Mouse (Mus musculus): Measurements from ENCODE around the gene Tcf19. TPM values are rescaled to one million over a fixed set of nuclear protein-coding genes. Genes with fewer than 3 reads are reported as not detected.
A peak's percentile ranks its signal among the peaks of the same experiment; 100 is the strongest.

The Tcf19 gene
- polyA plus RNA-seq, 1 experiment from 2014 or later, result 62.2 TPM

DNA sequence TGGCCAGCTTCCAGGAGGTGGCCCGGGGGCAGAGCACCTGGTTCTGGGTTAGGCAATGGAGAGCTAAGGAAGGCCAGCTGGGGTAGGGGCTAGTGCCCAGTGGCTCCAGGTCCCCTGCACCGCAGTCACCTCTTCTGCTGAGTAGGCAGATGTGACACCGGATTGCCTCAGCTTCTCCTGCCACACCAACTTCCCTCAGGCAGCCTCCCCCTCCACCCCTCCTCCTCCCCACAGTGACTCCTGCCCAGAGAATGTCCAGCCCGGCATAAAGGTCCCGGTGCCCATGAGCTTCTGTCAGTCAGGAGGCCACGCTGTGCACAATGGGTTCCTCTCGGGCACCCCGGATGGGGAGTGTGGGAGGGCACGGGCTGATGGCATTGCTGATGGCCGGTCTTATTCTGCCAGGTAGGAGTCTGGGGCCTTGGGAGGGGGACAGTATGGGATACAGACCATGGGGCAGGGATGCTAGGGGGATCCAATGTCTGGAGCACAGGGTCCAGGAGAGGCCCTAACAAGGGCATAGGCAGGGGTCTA lies 35.3 kb upstream of the Tcf19 start, which contains the start of gene Cdsn:
Gene Cdsn (plus strand): TSS at position 248 of the 534 bp plus-strand sequence.
- Histone ChIP-seq H3K4me3 (ENCODE audit: low read depth, low read length) (no peak within 1 kb of the TSS), H3K4me1 (ENCODE audit: control insufficient read depth, insufficient read depth, low read length) (no peaks in the 10 kb centered on the region), H3K27me3 (ENCODE audit: control insufficient read depth, insufficient read depth, low read length) (no peaks in the 10 kb centered on the region), H3K9me3 (replicated peaks; ENCODE audit: control insufficient read depth, low read length) (no peaks in the 10 kb centered on the region), H3K27ac (replicated peaks; ENCODE audit: low read depth, low read length) (no peak within 1 kb of the TSS), H3K4me2 (ENCODE audit: low read depth, low read length) (no peak within 1 kb of the TSS), H3K9ac (replicated peaks; ENCODE audit: low read length) (no peak within 1 kb of the TSS), H3K36me3 (replicated peaks; ENCODE audit: control insufficient read depth, insufficient read depth, low read depth, low read length) (no peaks in the 10 kb centered on the region)
- WGBS, result 73% methylated on average over 10 of the region's 10 CpGs
- no peak for DNase-seq (ENCODE audit: low spot score)
- no peak for ATAC-seq (replicated peaks; ENCODE audit: insufficient number of reproducible peaks, low FRiP score, low TSS enrichment, low read depth)

DNA sequence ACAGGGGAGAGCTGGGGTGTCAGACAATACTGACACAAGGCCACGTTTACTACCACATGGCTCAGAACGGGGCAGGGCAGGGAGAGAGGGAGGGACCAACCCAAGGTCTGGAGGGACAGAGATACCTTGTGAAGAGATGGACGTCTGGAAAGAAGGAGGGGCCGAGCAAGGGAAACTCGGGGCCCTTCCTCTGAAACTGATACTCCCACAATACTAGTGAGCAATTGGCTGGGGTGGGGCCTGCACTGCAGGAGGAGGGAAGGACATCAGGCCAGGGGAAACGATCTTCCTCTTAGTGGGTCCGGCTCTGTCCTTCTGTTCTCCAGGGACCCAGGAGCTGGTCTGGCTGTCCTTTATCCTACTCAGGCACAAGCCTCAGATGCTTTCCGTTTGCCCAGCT lies 34.2 kb upstream of the Tcf19 start:
- ATAC-seq (replicated peaks; ENCODE audit: insufficient number of reproducible peaks, low FRiP score, low TSS enrichment, low read depth), result no peak
- Histone ChIP-seq H3K9ac (replicated peaks; ENCODE audit: low read length) (no peak overlapping the region), H3K4me3 (ENCODE audit: low read depth, low read length) (no peak overlapping the region), H3K9me3 (replicated peaks; ENCODE audit: control insufficient read depth, low read length) (no peaks in the 10 kb centered on the region), H3K27ac (replicated peaks; ENCODE audit: low read depth, low read length) (no peak overlapping the region), H3K36me3 (replicated peaks; ENCODE audit: control insufficient read depth, insufficient read depth, low read depth, low read length) (no peaks in the 10 kb centered on the region), H3K4me2 (ENCODE audit: low read depth, low read length) (no peak overlapping the region), H3K4me1 (ENCODE audit: control insufficient read depth, insufficient read depth, low read length) (no peaks in the 10 kb centered on the region), H3K27me3 (ENCODE audit: control insufficient read depth, insufficient read depth, low read length) (no peaks in the 10 kb centered on the region)
- DNase-seq (ENCODE audit: low spot score), result no peak
- WGBS, result 44% methylated on average over 8 of the region's 8 CpGs

DNA sequence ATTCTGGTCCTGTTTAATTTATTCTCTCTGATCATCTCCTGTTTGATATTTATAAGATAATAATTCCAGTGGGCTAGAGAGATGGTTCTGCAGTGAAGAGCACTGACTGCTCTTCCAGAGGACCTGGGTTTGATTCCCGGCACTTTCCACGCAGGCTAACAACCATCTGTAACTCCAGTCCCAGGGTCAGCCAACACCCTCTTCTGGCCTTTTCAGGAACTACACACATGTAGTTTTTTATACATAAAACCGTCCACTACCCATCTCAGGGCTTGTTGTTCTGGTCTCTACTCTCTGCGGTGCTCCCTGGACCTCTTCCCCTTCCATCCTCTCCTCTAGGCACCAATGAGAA lies 33.5 kb upstream of the Tcf19 start:
- ATAC-seq (replicated peaks; ENCODE audit: insufficient number of reproducible peaks, low FRiP score, low TSS enrichment, low read depth) (no peak), DNase-seq (ENCODE audit: low spot score) (no peak)
- H3K36me3 ChIP-seq (replicated peaks; ENCODE audit: control insufficient read depth, insufficient read depth, low read depth, low read length), result no peaks in the 10 kb centered on the region
- H3K9ac ChIP-seq (replicated peaks; ENCODE audit: low read length), result no peak overlapping the region
- H3K9me3 ChIP-seq (replicated peaks; ENCODE audit: control insufficient read depth, low read length), result no peaks in the 10 kb centered on the region
- no peak overlapping the region for H3K27ac ChIP-seq (replicated peaks; ENCODE audit: low read depth, low read length)
- H3K4me2 ChIP-seq (ENCODE audit: low read depth, low read length), result no peak overlapping the region
- H3K27me3 ChIP-seq (ENCODE audit: control insufficient read depth, insufficient read depth, low read length), result no peaks in the 10 kb centered on the region
- no peaks in the 10 kb centered on the region for H3K4me1 ChIP-seq (ENCODE audit: control insufficient read depth, insufficient read depth, low read length)
- no peak overlapping the region for H3K4me3 ChIP-seq (ENCODE audit: low read depth, low read length)
- 93% methylated on average over 4 of the region's 4 CpGs for WGBS

DNA sequence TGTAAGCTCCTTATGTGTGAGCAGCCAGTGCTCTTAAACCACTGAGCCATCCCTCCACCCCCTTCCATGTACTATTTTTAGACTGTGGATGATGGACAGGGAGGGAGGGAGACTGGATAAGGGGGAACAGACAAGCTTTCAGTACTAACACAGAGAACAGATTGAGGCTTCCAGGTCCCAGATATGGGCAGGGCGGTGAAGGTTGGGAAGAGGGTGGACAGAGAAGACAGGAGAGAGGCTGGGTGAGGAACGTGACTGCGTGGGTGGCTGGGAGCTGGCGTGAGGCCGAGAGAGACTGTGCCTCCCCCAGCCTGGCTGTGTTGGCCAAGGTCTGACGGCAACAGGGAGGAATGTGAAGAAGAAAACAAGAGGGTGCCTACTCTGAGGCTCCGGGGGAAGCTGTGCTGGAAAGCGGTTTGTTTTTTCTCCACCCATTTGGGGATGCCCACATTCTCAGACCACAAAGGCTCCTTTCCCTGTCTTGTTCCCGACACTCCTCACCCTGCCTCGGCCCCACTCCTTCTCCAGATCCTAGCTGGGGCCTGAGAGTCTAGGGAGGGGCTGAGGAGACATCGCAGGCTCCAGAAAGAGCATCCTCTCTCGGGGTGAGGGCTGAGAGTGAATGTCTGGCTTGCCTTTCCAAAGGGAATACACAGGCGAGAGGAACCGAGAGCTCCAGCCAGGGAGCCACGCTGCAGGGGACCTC lies 33.0 kb upstream of the Tcf19 start:
- no peak overlapping the region; the same call in 1 of the 2 replicates for H3K9ac ChIP-seq (replicated peaks; ENCODE audit: low read length)
- H3K4me3 ChIP-seq (ENCODE audit: low read depth, low read length), result no peak overlapping the region
- no peak overlapping the region for H3K4me2 ChIP-seq (ENCODE audit: low read depth, low read length)
- no peak for ATAC-seq (replicated peaks; ENCODE audit: insufficient number of reproducible peaks, low FRiP score, low TSS enrichment, low read depth)
- H3K27me3 ChIP-seq (ENCODE audit: control insufficient read depth, insufficient read depth, low read length), result no peaks in the 10 kb centered on the region
- H3K4me1 ChIP-seq (ENCODE audit: control insufficient read depth, insufficient read depth, low read length), result no peaks in the 10 kb centered on the region
- no peak overlapping the region for H3K27ac ChIP-seq (replicated peaks; ENCODE audit: low read depth, low read length)
- 47% methylated on average over 15 of the region's 15 CpGs for whole genome bisulfite sequencing
- no peak for DNase-seq (ENCODE audit: low spot score)
- no peaks in the 10 kb centered on the region for H3K36me3 ChIP-seq (replicated peaks; ENCODE audit: control insufficient read depth, insufficient read depth, low read depth, low read length)
- no peaks in the 10 kb centered on the region for H3K9me3 ChIP-seq (replicated peaks; ENCODE audit: control insufficient read depth, low read length)

DNA sequence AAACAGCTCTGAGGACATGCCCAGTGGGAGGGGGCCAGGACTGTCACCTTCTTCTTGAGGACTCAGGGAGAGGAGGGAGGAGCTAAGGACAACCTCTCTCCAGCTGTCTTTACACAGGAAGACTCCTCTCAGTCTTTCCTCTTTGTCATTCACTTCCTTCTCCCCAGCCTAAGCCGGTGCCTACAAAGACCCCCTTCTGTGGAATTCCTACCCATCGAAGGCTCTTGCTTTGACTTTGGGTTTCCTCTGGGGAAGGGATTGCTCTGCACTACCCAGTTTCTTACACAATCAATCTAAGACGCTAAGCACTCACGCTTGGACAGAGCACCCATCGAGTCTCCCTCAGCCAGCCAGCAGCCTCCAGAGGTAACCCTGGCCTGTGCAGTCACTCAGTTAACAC lies 32.0 kb upstream of the Tcf19 start:
- no peaks in the 10 kb centered on the region for H3K4me1 ChIP-seq (ENCODE audit: control insufficient read depth, insufficient read depth, low read length)
- H3K27me3 ChIP-seq (ENCODE audit: control insufficient read depth, insufficient read depth, low read length), result no peaks in the 10 kb centered on the region
- H3K4me2 ChIP-seq (ENCODE audit: low read depth, low read length), result no peak overlapping the region
- no peak for DNase-seq (ENCODE audit: low spot score)
- ATAC-seq (replicated peaks; ENCODE audit: insufficient number of reproducible peaks, low FRiP score, low TSS enrichment, low read depth), result no peak
- H3K9me3 ChIP-seq (replicated peaks; ENCODE audit: control insufficient read depth, low read length), result no peaks in the 10 kb centered on the region
- WGBS, result 22% methylated on average over 5 of the region's 5 CpGs
- no peak overlapping the region for H3K9ac ChIP-seq (replicated peaks; ENCODE audit: low read length)
- no peak overlapping the region for H3K4me3 ChIP-seq (ENCODE audit: low read depth, low read length)
- H3K36me3 ChIP-seq (replicated peaks; ENCODE audit: control insufficient read depth, insufficient read depth, low read depth, low read length), result no peaks in the 10 kb centered on the region
- no peak overlapping the region for H3K27ac ChIP-seq (replicated peaks; ENCODE audit: low read depth, low read length)

DNA sequence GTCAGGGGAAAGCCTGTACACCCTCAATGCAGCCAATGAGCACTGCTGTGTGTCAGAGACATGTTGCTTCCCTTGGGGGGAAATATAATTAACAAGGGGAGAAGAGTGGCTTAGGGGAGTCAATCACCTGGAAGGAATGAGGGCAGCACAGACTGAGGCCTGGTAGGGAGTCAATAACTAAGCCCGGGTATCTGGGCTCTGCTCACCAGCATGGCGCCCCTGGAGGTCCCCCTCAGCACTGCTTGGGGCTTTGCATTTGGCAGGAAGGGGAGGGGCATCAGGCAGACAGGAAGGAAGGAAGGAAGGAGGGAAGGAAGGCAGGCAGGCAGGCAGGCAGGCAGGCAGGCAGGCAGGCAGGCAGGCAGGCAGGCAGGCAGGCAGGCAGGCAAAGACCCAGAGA lies 30.8 kb upstream of the Tcf19 start:
- DNase-seq (ENCODE audit: low spot score), result no peak

DNA sequence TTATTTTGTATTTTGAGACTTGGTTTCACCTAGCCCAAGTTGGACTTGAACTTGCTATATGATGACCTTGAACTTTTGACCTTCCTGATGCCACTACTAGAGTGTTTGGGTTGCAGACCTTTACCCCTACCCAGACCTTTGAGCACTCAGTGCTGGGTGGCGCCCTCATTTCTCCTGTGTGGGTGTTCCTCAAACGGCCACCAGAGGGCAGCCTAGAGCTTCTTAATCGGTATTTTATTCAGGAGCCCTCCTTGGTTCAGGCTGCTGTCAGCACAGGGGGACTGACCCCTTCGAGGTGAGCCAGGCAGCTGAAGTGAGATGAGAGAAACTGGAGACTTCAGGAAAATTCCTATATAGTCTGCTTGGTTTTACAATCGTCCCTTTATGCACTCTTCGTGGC lies 28.1 kb upstream of the Tcf19 start:
- no peak overlapping the region for H3K27ac ChIP-seq (replicated peaks; ENCODE audit: low read depth, low read length)
- H3K4me1 ChIP-seq (ENCODE audit: control insufficient read depth, insufficient read depth, low read length), result no peaks in the 10 kb centered on the region
- H3K4me2 ChIP-seq (ENCODE audit: low read depth, low read length), result no peak overlapping the region
- DNase-seq (ENCODE audit: low spot score), result peak; percentile 72
- no peak overlapping the region for H3K4me3 ChIP-seq (ENCODE audit: low read depth, low read length)
- H3K36me3 ChIP-seq (replicated peaks; ENCODE audit: control insufficient read depth, insufficient read depth, low read depth, low read length), result no peaks in the 10 kb centered on the region
- no peaks in the 10 kb centered on the region for H3K27me3 ChIP-seq (ENCODE audit: control insufficient read depth, insufficient read depth, low read length)
- H3K9me3 ChIP-seq (replicated peaks; ENCODE audit: control insufficient read depth, low read length), result no peaks in the 10 kb centered on the region
- ATAC-seq (replicated peaks; ENCODE audit: insufficient number of reproducible peaks, low FRiP score, low TSS enrichment, low read depth), result peak; percentile 50; the same call in 1 of the 2 replicates
- WGBS, result 42% methylated on average over 6 of the region's 6 CpGs
- no peak overlapping the region for H3K9ac ChIP-seq (replicated peaks; ENCODE audit: low read length)

More for the DNA sequence above, 30.8 kb upstream of the Tcf19 start:
- Histone ChIP-seq H3K4me3 (ENCODE audit: low read depth, low read length) (no peak overlapping the region), H3K9ac (replicated peaks; ENCODE audit: low read length) (no peak overlapping the region), H3K27me3 (ENCODE audit: control insufficient read depth, insufficient read depth, low read length) (no peaks in the 10 kb centered on the region), H3K36me3 (replicated peaks; ENCODE audit: control insufficient read depth, insufficient read depth, low read depth, low read length) (no peaks in the 10 kb centered on the region), H3K4me2 (ENCODE audit: low read depth, low read length) (no peak overlapping the region), H3K9me3 (replicated peaks; ENCODE audit: control insufficient read depth, low read length) (no peaks in the 10 kb centered on the region), H3K4me1 (ENCODE audit: control insufficient read depth, insufficient read depth, low read length) (no peaks in the 10 kb centered on the region), H3K27ac (replicated peaks; ENCODE audit: low read depth, low read length) (no peak overlapping the region)
- no peak for ATAC-seq (replicated peaks; ENCODE audit: insufficient number of reproducible peaks, low FRiP score, low TSS enrichment, low read depth)
- 60% methylated on average over 2 of the region's 2 CpGs for WGBS

DNA sequence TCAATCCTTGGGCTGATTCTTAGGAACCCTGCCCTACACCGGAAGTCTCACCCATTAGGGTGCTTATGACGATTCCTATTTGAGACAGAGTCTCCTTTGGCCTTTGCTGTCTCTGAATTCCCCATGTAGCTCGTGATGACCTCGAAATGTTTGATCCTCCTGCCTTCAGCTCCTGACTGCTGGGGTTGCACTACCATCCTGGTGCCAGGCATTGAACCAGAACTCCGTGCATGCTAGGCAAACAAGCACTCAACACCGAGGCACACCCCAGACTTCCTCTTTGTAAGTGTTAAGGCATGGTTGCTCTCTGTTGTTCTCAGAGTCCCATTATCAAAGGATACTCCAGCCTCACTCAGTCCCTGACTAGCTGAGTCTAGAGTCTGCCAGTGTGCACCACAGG lies 27.4 kb upstream of the Tcf19 start:
- Histone ChIP-seq H3K9me3 (replicated peaks; ENCODE audit: control insufficient read depth, low read length) (no peaks in the 10 kb centered on the region), H3K4me3 (ENCODE audit: low read depth, low read length) (no peak overlapping the region), H3K27me3 (ENCODE audit: control insufficient read depth, insufficient read depth, low read length) (no peaks in the 10 kb centered on the region), H3K36me3 (replicated peaks; ENCODE audit: control insufficient read depth, insufficient read depth, low read depth, low read length) (no peaks in the 10 kb centered on the region), H3K9ac (replicated peaks; ENCODE audit: low read length) (no peak overlapping the region), H3K27ac (replicated peaks; ENCODE audit: low read depth, low read length) (no peak overlapping the region), H3K4me1 (ENCODE audit: control insufficient read depth, insufficient read depth, low read length) (no peaks in the 10 kb centered on the region), H3K4me2 (ENCODE audit: low read depth, low read length) (no peak overlapping the region)
- DNase-seq (ENCODE audit: low spot score) (no peak), ATAC-seq (replicated peaks; ENCODE audit: insufficient number of reproducible peaks, low FRiP score, low TSS enrichment, low read depth) (no peak)
- 82% methylated on average over 6 of the region's 6 CpGs for WGBS
